ENCODE assay signal across 18 mouse cellular contexts in genomic region chr12:93812963-93813733, GRCm38 (mm10).
DNase-seq lines count a peak whose midpoint lies in the region; TF ChIP-seq lines count a peak whose summit lies in the region.
"Had no signal": no experiment of that assay in that cellular context is flagged by ENCODE, and none has a peak within 500 bp of the region (broad histone marks: within the 10 kb centered on the region; RNA-seq: fewer than 3 reads in every experiment).

No protein-coding gene starts in this region.

- no peak overlapping the region for H3K27ac ChIP-seq in left cerebral cortex, adult 2 months
- H3K27ac ChIP-seq: embryonic facial prominence, embryonic 12.5 days; heart, embryonic 10.5 days; hindbrain, embryonic 10.5 days; hindbrain, postnatal 0 days; neural tube, embryonic 13.5 days had no signal

- no peak for TF ChIP-seq CTCF in left cerebral cortex, adult 2 months (IDR thresholded peaks at IDR 0.05)

- H3K4me3 ChIP-seq in left cerebral cortex, adult 2 months, result no peak overlapping the region
- H3K4me3 ChIP-seq: embryonic facial prominence, embryonic 12.5 days; erythroblast, embryonic 14.5 days; heart, embryonic 10.5 days; hindbrain, embryonic 10.5 days; neural tube, embryonic 13.5 days had no signal

- DNase-seq in frontal cortex, adult 2 months (ENCODE audit: extremely low spot score in 1 of 2, low spot score in 1 of 2), result peak; percentile 5 to 70
- DNase-seq in frontal cortex, postnatal 10 days (ENCODE audit: low spot score in 2 of 2), result no peak
- DNase-seq in left cerebral cortex, adult 11 months (ENCODE audit: low spot score), result peak; percentile 22
- DNase-seq in left cerebral cortex, adult 2 months (ENCODE audit: extremely low spot score in 1 of 2, low spot score in 2 of 2), result no peak
- peak; percentile 68 for DNase-seq in brain, adult 2 months (ENCODE audit: low read depth, low spot score)
- DNase-seq in brain, embryonic 18.5 days (ENCODE audit: low read depth, low spot score), result peak; percentile 51
- no peak for DNase-seq in urinary bladder, postnatal 36 days (ENCODE audit: low spot score in 2 of 2)
- DNase-seq: cerebellum, postnatal 10 days; kidney, postnatal 25 days; lung, adult 18-20 months; lung, postnatal 14 days; midbrain, embryonic 14.5 days had no signal

- intact Hi-C loops in left cerebral cortex, adult 2 months (cut with DNase I), result no loop called here

Comparison
In these comparisons a context has a peak if more than half of its experiments do, and no peak if none do; other contexts are left out.
1. DNase-seq: peak in frontal cortex, adult 2 months (2 of 2), left cerebral cortex, adult 11 months (single experiment), brain, adult 2 months (single experiment) and brain, embryonic 18.5 days (single experiment); none in frontal cortex, postnatal 10 days (0 of 2), left cerebral cortex, adult 2 months (0 of 2) and urinary bladder, postnatal 36 days (0 of 2).